ENCODE assay signal across 8 mouse cellular contexts in genomic region chr19:17136677-17137460, GRCm38 (mm10).
DNase-seq lines count a peak whose midpoint lies in the region; ATAC-seq and TF ChIP-seq lines count a peak whose summit lies in the region.

No protein-coding gene starts in this region.

- H3K9me3 ChIP-seq in ES-E14 (ENCODE audit: control insufficient read depth, insufficient read depth, low read depth, low read length), result no peaks in the 10 kb centered on the region
- no peaks in the 10 kb centered on the region for H3K9me3 ChIP-seq in forebrain, embryonic 16.5 days (ENCODE audit: control insufficient read depth, low read length)
- no peaks in the 10 kb centered on the region for H3K9me3 ChIP-seq in intestine, embryonic 16.5 days (ENCODE audit: control insufficient read depth, low read length)

- H3K4me1 ChIP-seq in ES-E14 (ENCODE audit: control insufficient read depth in 2 of 2, insufficient read depth in 2 of 2, low read length in 2 of 2, poor library complexity in 1 of 2), result peaks cover 2 to 16% of the 10 kb centered on the region in 2 experiments; a peak in 3 of 4 replicates
- H3K4me1 ChIP-seq in forebrain, embryonic 16.5 days (replicated peaks; ENCODE audit: control insufficient read depth, insufficient read depth, low read length), result no peaks in the 10 kb centered on the region
- H3K4me1 ChIP-seq in intestine, embryonic 16.5 days (ENCODE audit: control insufficient read depth, insufficient read depth, low read length), result peaks cover 4% of the 10 kb centered on the region; the same call in 1 of the 2 replicates
- no peaks in the 10 kb centered on the region for H3K4me1 ChIP-seq in thymus, adult 2 months (replicated peaks; ENCODE audit: control insufficient read depth, insufficient read depth, low read length)

- intact Hi-C loops in left cerebral cortex, postnatal 14 days (cut with DNase I), result no loop called here

- WGBS in forebrain, embryonic 16.5 days, result 15% methylated on average over 21 of the region's 21 CpGs
- 8% methylated on average over 21 of the region's 21 CpGs for WGBS in intestine, embryonic 16.5 days
- 9% methylated on average over 21 of the region's 21 CpGs for WGBS in thymus, adult 2 months

- in situ Hi-C loops in ES-E14 (cut with MboI; ENCODE audit: low sequenced_read_pairs in 2 of 2, unreplicated experiment in 2 of 2), result no loop called here

- DNase-seq in ES-E14 (ENCODE audit: low read depth, low spot score), result peak; percentile 53
- DNase-seq in cerebellum, adult 11-12 months, result peak; percentile 88
- peak; percentile 77 to 91 for DNase-seq in left cerebral cortex, postnatal 14 days (ENCODE audit: low spot score in 2 of 2)
- peak; percentile 59 for DNase-seq in neural tube, embryonic 10.5 days (ENCODE audit: extremely low spot score, low spot score)
- DNase-seq in thymus, adult 2 months, result no peak
- DNase-seq in urinary bladder, adult 2 months (ENCODE audit: low spot score), result no peak

- H3K9ac ChIP-seq in ES-E14 (ENCODE audit: insufficient read depth, low read depth, low read length, poor library complexity, severe bottlenecking), result peak overlapping the region; percentile 81
- H3K9ac ChIP-seq in forebrain, embryonic 16.5 days (replicated peaks; ENCODE audit: low read depth, low read length), result peak overlapping the region; percentile 54
- peak overlapping the region; percentile 54 for H3K9ac ChIP-seq in intestine, embryonic 16.5 days (ENCODE audit: low read depth, low read length)

- no peaks in the 10 kb centered on the region for H3K27me3 ChIP-seq in forebrain, embryonic 16.5 days (replicated peaks; ENCODE audit: control insufficient read depth, insufficient read depth, low read length)
- H3K27me3 ChIP-seq in intestine, embryonic 16.5 days (replicated peaks; ENCODE audit: control insufficient read depth, insufficient read depth, low read length), result no peaks in the 10 kb centered on the region
- H3K27me3 ChIP-seq in thymus, adult 2 months (ENCODE audit: control insufficient read depth, insufficient read depth, low read length), result no peaks in the 10 kb centered on the region

- peak; percentile 96 for ATAC-seq in forebrain, embryonic 16.5 days
- ATAC-seq in intestine, embryonic 16.5 days, result 0 out of 2 replicates have a peak, but pooled peaks have one; percentile 55

- no peaks in the 10 kb centered on the region for H3K36me3 ChIP-seq in ES-E14 (ENCODE audit: control insufficient read depth, insufficient read depth, low read length, poor library complexity, severe bottlenecking)
- H3K36me3 ChIP-seq in forebrain, embryonic 16.5 days (ENCODE audit: control insufficient read depth, insufficient read depth), result no peaks in the 10 kb centered on the region
- no peaks in the 10 kb centered on the region for H3K36me3 ChIP-seq in intestine, embryonic 16.5 days (ENCODE audit: control insufficient read depth, insufficient read depth, low read length)
- H3K36me3 ChIP-seq in thymus, adult 2 months (ENCODE audit: control insufficient read depth, insufficient read depth, low read length), result no peaks in the 10 kb centered on the region

- TF ChIP-seq CTCF in thymus, adult 2 months (IDR thresholded peaks at IDR 0.05; ENCODE audit: borderline replicate concordance, control insufficient read depth, extremely low read depth, insufficient read depth, low read length, poor library complexity), result no peak

- no peak for TF ChIP-seq POLR2A in thymus, adult 2 months (IDR thresholded peaks at IDR 0.05; ENCODE audit: control insufficient read depth, extremely low read depth, insufficient read depth, low read length, poor library complexity)

- H3K4me3 ChIP-seq in ES-E14 (ENCODE audit: insufficient read depth in 1 of 2, low read depth in 1 of 2, low read length in 2 of 2, poor library complexity in 1 of 2, severe bottlenecking in 1 of 2), result peak overlapping the region; percentile 71 to 83
- peak overlapping the region; percentile 49 for H3K4me3 ChIP-seq in forebrain, embryonic 16.5 days (replicated peaks; ENCODE audit: low read length)
- peak overlapping the region; percentile 39 for H3K4me3 ChIP-seq in intestine, embryonic 16.5 days (ENCODE audit: low read length)
- H3K4me3 ChIP-seq in thymus, adult 2 months (ENCODE audit: control insufficient read depth, insufficient read depth, low read length), result no peak overlapping the region

- H3K27ac ChIP-seq in ES-E14 (ENCODE audit: insufficient read depth, low read depth, low read length, poor library complexity, severe bottlenecking), result peak overlapping the region; percentile 86
- H3K27ac ChIP-seq in forebrain, embryonic 16.5 days (ENCODE audit: low read length), result no peak overlapping the region
- H3K27ac ChIP-seq in intestine, embryonic 16.5 days (ENCODE audit: low read length), result no peak overlapping the region
- H3K27ac ChIP-seq in thymus, adult 2 months (ENCODE audit: control insufficient read depth, insufficient read depth, low read length), result no peak overlapping the region

- H3K4me2 ChIP-seq in forebrain, embryonic 16.5 days (ENCODE audit: low read length), result peak overlapping the region; percentile 64
- peak overlapping the region; percentile 54 for H3K4me2 ChIP-seq in intestine, embryonic 16.5 days (ENCODE audit: low read depth, low read length)

TF ChIP-seq in ES-E14, 5 proteins besides CTCF, POLR2A, EP300 and RAD21:
- TF ChIP-seq MAFK (IDR thresholded peaks at IDR 0.05; ENCODE audit: insufficient read depth, low read depth, low read length) (no peak), HCFC1 (IDR thresholded peaks at IDR 0.05; ENCODE audit: borderline replicate concordance, insufficient read depth, low read length) (no peak), ZNF384 (IDR thresholded peaks at IDR 0.05; ENCODE audit: low read depth, low read length) (no peak)

Comparison
In these comparisons a context has a peak if more than half of its experiments do, and no peak if none do; other contexts are left out.
1. DNase-seq: peak in ES-E14 (single experiment), cerebellum, adult 11-12 months (single experiment), left cerebral cortex, postnatal 14 days (2 of 2) and neural tube, embryonic 10.5 days (single experiment); none in thymus, adult 2 months (single experiment) and urinary bladder, adult 2 months (single experiment).
2. Peak in every context shown above with its lines, with median percentiles within 50 percentile points of each other: H3K9ac ChIP-seq.